8 mouse cellular contexts compared by ENCODE assay signal in the genomic region with DNA sequence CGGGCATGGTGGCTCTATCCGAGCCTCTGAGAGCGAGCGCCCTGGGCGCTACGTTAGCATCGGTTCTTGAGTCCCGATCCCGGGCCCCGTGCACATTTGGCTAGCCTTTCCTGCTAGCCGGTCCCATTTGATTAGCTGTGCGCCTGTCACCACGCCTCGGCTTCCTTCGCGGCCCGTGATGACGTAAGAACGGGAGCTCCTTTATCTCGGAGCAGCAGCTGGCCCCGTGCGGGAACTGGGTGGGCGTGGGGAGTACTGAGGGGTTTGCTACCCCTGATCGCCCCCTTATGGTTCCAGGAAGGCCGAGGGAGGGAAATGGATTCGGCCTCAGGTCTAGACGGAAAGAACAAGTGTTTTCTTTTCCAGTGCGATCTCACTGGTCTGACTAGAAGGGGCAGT. TPM values are rescaled to one million over a fixed set of nuclear protein-coding genes. Genes with fewer than 3 reads are reported as not detected.
DNase-seq lines count a peak whose midpoint lies in the region; ATAC-seq lines count a peak whose summit lies in the region.

No protein-coding gene starts in this region.

- peak overlapping the region; percentile 76 for H3K9ac ChIP-seq in hindbrain, embryonic 14.5 days

- H3K27ac ChIP-seq in hindbrain, embryonic 14.5 days: peak overlapping the region; percentile 98

- peaks cover 33% of the 10 kb centered on the region for H3K4me1 ChIP-seq in hindbrain, embryonic 14.5 days (replicated peaks; ENCODE audit: control insufficient read depth, insufficient read depth, low read length)

- WGBS in hindbrain, embryonic 14.5 days: under 1% methylated on average over 28 of the region's 28 CpGs

- DNase-seq in T-cell, adult 2 months (ENCODE audit: low spot score): peak; percentile 85
- DNase-seq in cerebellum, postnatal 25 days: peak; percentile 83 to 84
- peak; percentile 67 to 77 for DNase-seq in frontal cortex, postnatal 25 days (ENCODE audit: low spot score in 2 of 2)
- peak; percentile 90 for DNase-seq in hindbrain, embryonic 14.5 days (ENCODE audit: low spot score)
- DNase-seq in layer of hippocampus, postnatal 25 days (ENCODE audit: extremely low spot score in 1 of 2, low spot score in 1 of 2): peak; percentile 72 to 82
- peak; percentile 82 for DNase-seq in lung, postnatal 14 days
- peak; percentile 52 for DNase-seq in retina, adult 2 months (ENCODE audit: low read depth, low spot score)
- DNase-seq in thymus, postnatal 25 days: peak; percentile 86

- H3K36me3 ChIP-seq in hindbrain, embryonic 14.5 days (replicated peaks; ENCODE audit: control insufficient read depth, insufficient read depth): peaks cover 29% of the 10 kb centered on the region

- H3K9me3 ChIP-seq in hindbrain, embryonic 14.5 days (ENCODE audit: control insufficient read depth, low read length): no peaks in the 10 kb centered on the region

- no peaks in the 10 kb centered on the region for H3K27me3 ChIP-seq in hindbrain, embryonic 14.5 days (ENCODE audit: control insufficient read depth, insufficient read depth, low read length)

- peak overlapping the region; percentile 53 for H3K4me3 ChIP-seq in hindbrain, embryonic 14.5 days (replicated peaks; ENCODE audit: low read length)

- peak; percentile 87 for ATAC-seq in hindbrain, embryonic 14.5 days (ENCODE audit: low FRiP score)

- peak overlapping the region; percentile 65 for H3K4me2 ChIP-seq in hindbrain, embryonic 14.5 days (replicated peaks)

RNA-seq across cellular contexts. Expression of a gene that starts 0.6 kb away (rescaled TPM):
- polyA plus RNA-seq in hindbrain, embryonic 14.5 days (2014; fragmentation: Nextera tagmentation; extraction: Ambion mirVana): 185 and 197 TPM in 2 replicates
- 100 to 1,000 TPM; 129 to 152 TPM for total RNA-seq in layer of hippocampus, postnatal 25 days (2021)

RNA-seq across cellular contexts. Expression of a gene that starts 11.9 kb away (rescaled TPM):
- polyA plus RNA-seq in hindbrain, embryonic 14.5 days (2014; fragmentation: Nextera tagmentation; extraction: Ambion mirVana): not detected in 2 replicates
- not detected for total RNA-seq in layer of hippocampus, postnatal 25 days (2021)

RNA-seq across cellular contexts. Expression of a gene that starts 23.6 kb away (rescaled TPM):
- 0.11 and 0.93 TPM in 2 replicates for polyA plus RNA-seq in hindbrain, embryonic 14.5 days (2014; fragmentation: Nextera tagmentation; extraction: Ambion mirVana)
- total RNA-seq in layer of hippocampus, postnatal 25 days (2021): under 1 TPM; 0.45 to 0.66 TPM

RNA-seq across cellular contexts. Expression of a gene that starts 38.6 kb away (rescaled TPM):
- 0.09 TPM in 1 of 2 replicates, not detected in the other for polyA plus RNA-seq in hindbrain, embryonic 14.5 days (2014; fragmentation: Nextera tagmentation; extraction: Ambion mirVana)
- total RNA-seq in layer of hippocampus, postnatal 25 days (2021): not detected

RNA-seq across cellular contexts. Expression of a gene that starts 52.8 kb away (rescaled TPM):
- 42.8 and 43.1 TPM in 2 replicates for polyA plus RNA-seq in hindbrain, embryonic 14.5 days (2014; fragmentation: Nextera tagmentation; extraction: Ambion mirVana)
- total RNA-seq in layer of hippocampus, postnatal 25 days (2021): 10 to 100 TPM; 59.0 to 64.0 TPM

Comparison
In these comparisons a context has a peak if more than half of its experiments do, and no peak if none do; other contexts are left out.
1. Peak in every context shown above with its lines: DNase-seq, ATAC-seq, H3K4me3 ChIP-seq and H3K27ac ChIP-seq.